Mouse (Mus musculus) MEL (cell line): ENCODE measurements at regions not wholly inside any gene's neighbourhood (a gene's known extent, or its start where the extent isn't known, plus 50 kb on each side); places are given as distances from the start of the nearest gene placed in this dataset.

Experiments
- DNase-seq: peaks from one replicate; pipeline ENCODE4 v3.0.0; 2011; ENCODE audit warnings: low read depth, low spot score
- H3K27ac ChIP-seq: 2 replicates; pipeline ENCODE4 v1.5.1; 2012; ENCODE audit warnings: low read depth, mild to moderate bottlenecking, control low read depth, low read length, moderate library complexity; ENCODE audit not compliant: control insufficient read depth
- H3K27me3 ChIP-seq, 2 experiments: fragments of 150-350 bp in 1 of 2; sonication (generic) in 1 of 2; 2 replicates each; pipeline ENCODE4 v1.6.1; 2012; ENCODE audit warnings: low read length in 2 of 2, mild to moderate bottlenecking in 2 of 2, improper control_type of control experiment in 1 of 2, moderate library complexity in 1 of 2; ENCODE audit not compliant: insufficient read depth in 2 of 2, control insufficient read depth in 1 of 2
- H3K36me3 ChIP-seq, 2 experiments: 2 replicates each; pipeline ENCODE4 v1.6.1; 2012 to 2014; ENCODE audit warnings: low read length in 2 of 2, improper control_type of control experiment in 1 of 2, inconsistent platforms in 1 of 2, mild to moderate bottlenecking in 1 of 2; ENCODE audit not compliant: insufficient read depth in 2 of 2, control insufficient read depth in 1 of 2
- H3K4me1 ChIP-seq, 2 experiments: fragments of 150-350 bp in 1 of 2; sonication (generic) in 1 of 2; 2 replicates each; pipeline ENCODE4 v1.6.1; 2012; ENCODE audit warnings: low read length in 2 of 2, improper control_type of control experiment in 1 of 2, mild to moderate bottlenecking in 1 of 2; ENCODE audit not compliant: insufficient read depth in 2 of 2, control insufficient read depth in 1 of 2
- H3K4me3 ChIP-seq, 2 experiments: fragments of 150-350 bp in 1 of 2; sonication (generic) in 1 of 2; 2 replicates each; pipeline ENCODE4 v1.5.1; 2012; ENCODE audit warnings: low read depth in 2 of 2, low read length in 2 of 2, mild to moderate bottlenecking in 2 of 2, moderate library complexity in 2 of 2, control low read depth in 1 of 2, improper control_type of control experiment in 1 of 2; ENCODE audit not compliant: control insufficient read depth in 1 of 2, insufficient read depth in 1 of 2
- H3K79me2 ChIP-seq: 2 replicates; pipeline ENCODE4 v1.6.1; 2012; ENCODE audit warnings: mild to moderate bottlenecking, low read length, moderate library complexity; ENCODE audit not compliant: control insufficient read depth, poor library complexity, insufficient read depth
- H3K9ac ChIP-seq: 2 replicates; pipeline ENCODE4 v1.6.1; 2012; ENCODE audit warnings: low read depth, mild to moderate bottlenecking, control low read depth, low read length, moderate library complexity; ENCODE audit not compliant: control insufficient read depth, poor library complexity, severe bottlenecking
- H3K9me3 ChIP-seq: fragments of 150-350 bp; sonication (generic); replicated peaks from 2 replicates; pipeline ENCODE4 v1.6.1; 2012; ENCODE audit warnings: mild to moderate bottlenecking, low read length, improper control_type of control experiment, moderate library complexity; ENCODE audit not compliant: insufficient read depth
- CHD1 ChIP-seq: IDR thresholded peaks from 2 replicates; pipeline ENCODE4 v1.6.1; 2012; ENCODE audit warnings: low read depth, mild to moderate bottlenecking, inconsistent platforms, low read length, improper control_type of control experiment
- CTCF ChIP-seq, 3 experiments: IDR thresholded peaks in 2 of 3; conservative IDR thresholded peaks in 1 of 3; 2 replicates each; pipeline ENCODE4 v1.5.1; 2011 to 2012; ENCODE audit warnings: low read length in 3 of 3, low read depth in 2 of 3, mild to moderate bottlenecking in 2 of 3, improper control_type of control experiment in 1 of 3, inconsistent platforms in 1 of 3, mixed read lengths in 1 of 3, moderate library complexity in 1 of 3; ENCODE audit not compliant: control insufficient read depth in 1 of 3, insufficient read depth in 1 of 3, poor library complexity in 1 of 3, severe bottlenecking in 1 of 3
- E2F4 ChIP-seq: IDR thresholded peaks from 2 replicates; pipeline ENCODE4 v1.6.1; 2011; ENCODE audit warnings: low read depth, low read length, improper control_type of control experiment, borderline replicate concordance
- ETS1 ChIP-seq: IDR thresholded peaks from 2 replicates; pipeline ENCODE4 v1.6.1; 2012; ENCODE audit warnings: low read depth, mild to moderate bottlenecking, inconsistent platforms, low read length, improper control_type of control experiment, moderate library complexity
- JUND ChIP-seq: IDR thresholded peaks from 2 replicates; pipeline ENCODE4 v1.6.1; 2011; ENCODE audit warnings: low read depth, mild to moderate bottlenecking, improper control_type of control experiment, low read length
- MAFK ChIP-seq: IDR thresholded peaks from 2 replicates; pipeline ENCODE4 v1.6.1; 2011; ENCODE audit warnings: low read depth, mild to moderate bottlenecking, low read length, improper control_type of control experiment, borderline replicate concordance
- MAX ChIP-seq: IDR thresholded peaks from 2 replicates; pipeline ENCODE4 v1.6.1; 2011; ENCODE audit warnings: low read length, improper control_type of control experiment
- MAZ ChIP-seq: IDR thresholded peaks from 2 replicates; pipeline ENCODE4 v1.6.1; 2012; ENCODE audit warnings: low read depth, mild to moderate bottlenecking, inconsistent platforms, low read length, improper control_type of control experiment
- MXI1 ChIP-seq: IDR thresholded peaks from 2 replicates; pipeline ENCODE4 v1.6.1; 2011; ENCODE audit warnings: mild to moderate bottlenecking, low read depth, low read length, improper control_type of control experiment
- MYB ChIP-seq: IDR thresholded peaks from 2 replicates; pipeline ENCODE4 v1.6.1; 2011; ENCODE audit warnings: mild to moderate bottlenecking, low read depth, low read length, improper control_type of control experiment
- MYC ChIP-seq: IDR thresholded peaks from 2 replicates; pipeline ENCODE4 v1.6.1; 2011; ENCODE audit warnings: low read depth, mild to moderate bottlenecking, low read length, improper control_type of control experiment, moderate library complexity
- NRF1 ChIP-seq: IDR thresholded peaks from 2 replicates; pipeline ENCODE4 v1.6.1; 2014; ENCODE audit warnings: low read depth, mild to moderate bottlenecking, inconsistent platforms, low read length, improper control_type of control experiment, moderate library complexity; ENCODE audit not compliant: poor library complexity, insufficient read depth, severe bottlenecking
- POLR2A ChIP-seq, 2 experiments: IDR thresholded peaks; 2 replicates each; pipeline ENCODE4 v1.6.1; 2011 to 2012; ENCODE audit warnings: low read length in 2 of 2, mild to moderate bottlenecking in 2 of 2, control low read depth in 1 of 2, improper control_type of control experiment in 1 of 2, low read depth in 1 of 2, moderate library complexity in 1 of 2; ENCODE audit not compliant: control insufficient read depth in 1 of 2, insufficient read depth in 1 of 2, poor library complexity in 1 of 2
- POLR2AphosphoS2 ChIP-seq: IDR thresholded peaks from 2 replicates; pipeline ENCODE4 v1.6.1; 2011; ENCODE audit warnings: low read length, improper control_type of control experiment
- RAD21 ChIP-seq: IDR thresholded peaks from 2 replicates; pipeline ENCODE4 v1.6.1; 2011; ENCODE audit warnings: mild to moderate bottlenecking, low read depth, low read length, improper control_type of control experiment
- RCOR1 ChIP-seq: IDR thresholded peaks from 2 replicates; pipeline ENCODE4 v1.6.1; 2012; ENCODE audit warnings: low read depth, mild to moderate bottlenecking, inconsistent platforms, low read length, improper control_type of control experiment
- SIN3A ChIP-seq: IDR thresholded peaks from 2 replicates; pipeline ENCODE4 v1.6.1; 2012; ENCODE audit warnings: low read length, improper control_type of control experiment, inconsistent platforms
- UBTF ChIP-seq: IDR thresholded peaks from 2 replicates; pipeline ENCODE4 v1.6.1; 2012; ENCODE audit warnings: low read depth, mild to moderate bottlenecking, inconsistent platforms, low read length, improper control_type of control experiment, moderate library complexity, borderline replicate concordance; ENCODE audit not compliant: insufficient read depth
- USF2 ChIP-seq, 2 experiments: IDR thresholded peaks; 2 replicates each; pipeline ENCODE4 v1.6.1; 2011 to 2012; ENCODE audit warnings: improper control_type of control experiment in 2 of 2, low read length in 2 of 2, borderline replicate concordance in 1 of 2, inconsistent platforms in 1 of 2, low read depth in 1 of 2, mild to moderate bottlenecking in 1 of 2; ENCODE audit not compliant: insufficient read depth in 1 of 2
- ZKSCAN1 ChIP-seq: IDR thresholded peaks from 2 replicates; pipeline ENCODE4 v1.6.1; 2012; ENCODE audit warnings: low read depth, mild to moderate bottlenecking, inconsistent platforms, low read length, improper control_type of control experiment, moderate library complexity
- ZMIZ1 ChIP-seq: IDR thresholded peaks from 2 replicates; pipeline ENCODE4 v1.6.1; 2012; ENCODE audit warnings: low read depth, mild to moderate bottlenecking, inconsistent platforms, low read length, improper control_type of control experiment, moderate library complexity

GRCm38 (mm10) chr2:167851216-167851896 is 80.5 kb upstream of the Ptpn1 start:
- TF ChIP-seq MAX (no peak), ZKSCAN1 (no peak), MAFK (no peak), RCOR1 (no peak), USF2 (IDR thresholded peaks at IDR 0.05; ENCODE audit: borderline replicate concordance in 1 of 2, insufficient read depth in 1 of 2, low read depth in 1 of 2, low read length in 2 of 2) (no peak)
- no peaks in the 10 kb centered on the region for H3K9me3 ChIP-seq
- peak; percentile 7 for DNase-seq
- H3K9ac ChIP-seq, result no peak overlapping the region
- H3K4me1 ChIP-seq, result no peaks in the 10 kb centered on the region
- no peaks in the 10 kb centered on the region for H3K79me2 ChIP-seq
- H3K4me3 ChIP-seq, result no peak overlapping the region
- H3K27ac ChIP-seq, result no peak overlapping the region
- H3K27me3 ChIP-seq, result peaks cover 0 to 1% of the 10 kb centered on the region in 2 experiments; a peak in 2 of 4 replicates
- H3K36me3 ChIP-seq, result no peaks in the 10 kb centered on the region

- no peak overlapping the region for H3K27ac ChIP-seq
- peaks cover 1 to 2% of the 10 kb centered on the region in 2 experiments; a peak in 3 of 4 replicates for H3K27me3 ChIP-seq
- no peaks in the 10 kb centered on the region for H3K79me2 ChIP-seq
- H3K4me1 ChIP-seq, result no peaks in the 10 kb centered on the region
- DNase-seq, result no peak
- TF ChIP-seq MYB (no peak), JUND (no peak), E2F4 (no peak), MYC (no peak), POLR2A (IDR thresholded peaks at IDR 0.05; ENCODE audit: control insufficient read depth in 1 of 2, insufficient read depth in 1 of 2, low read depth in 1 of 2, low read length in 2 of 2, poor library complexity in 1 of 2) (no peak), CHD1 (no peak), SIN3A (no peak), POLR2AphosphoS2 (no peak), ZKSCAN1 (no peak), NRF1 (no peak), ZMIZ1 (no peak), USF2 (IDR thresholded peaks at IDR 0.05; ENCODE audit: borderline replicate concordance in 1 of 2, insufficient read depth in 1 of 2, low read depth in 1 of 2, low read length in 2 of 2) (no peak), ETS1 (no peak), CTCF (IDR thresholded peaks at IDR 0.05 in 2 of 3, conservative IDR thresholded peaks at IDR 0.05 in 1 of 3; ENCODE audit: control insufficient read depth in 1 of 3, insufficient read depth in 1 of 3, low read depth in 2 of 3, low read length in 3 of 3, poor library complexity in 1 of 3, severe bottlenecking in 1 of 3) (no peak), MAZ (no peak), UBTF (no peak), MXI1 (no peak), RCOR1 (no peak), RAD21 (no peak)
- H3K9ac ChIP-seq, result no peak overlapping the region
- H3K36me3 ChIP-seq, result no peaks in the 10 kb centered on the region
- H3K4me3 ChIP-seq, result no peak overlapping the region
- H3K9me3 ChIP-seq, result no peaks in the 10 kb centered on the region
Measured at GRCm38 (mm10) chr2:167849999-167850552, 81.8 kb upstream of the Ptpn1 start.
